Mouse (Mus musculus): ENCODE data around the gene Mfsd2a. TPM values are rescaled to one million over a fixed set of nuclear protein-coding genes. Genes with fewer than 3 reads are reported as not detected.

Gene Mfsd2a
- total and polyA plus RNA-seq, 2 experiments from 2014 or later: 0.20 TPM; not detected in 1

- H3K4me2 ChIP-seq (ENCODE audit: low read depth, low read length): no peak overlapping the region
- TF ChIP-seq EP300 (IDR thresholded peaks at IDR 0.05; ENCODE audit: low read depth): no peak
- no peak for TF ChIP-seq CTCF (IDR thresholded peaks at IDR 0.05; ENCODE audit: low read depth)
- no peak for DNase-seq (ENCODE audit: low spot score)
- H3K9me3 ChIP-seq (replicated peaks; ENCODE audit: control insufficient read depth, low read length): no peaks in the 10 kb centered on the region
- ATAC-seq (ENCODE audit: insufficient read depth, low read depth): no peak
- 72% methylated on average over 4 of the region's 4 CpGs for WGBS
- no peak overlapping the region for H3K9ac ChIP-seq (replicated peaks; ENCODE audit: low read depth, low read length)
- H3K4me1 ChIP-seq (ENCODE audit: control insufficient read depth, insufficient read depth): no peaks in the 10 kb centered on the region
- H3K4me3 ChIP-seq (ENCODE audit: low read depth, low read length): no peak overlapping the region
- no peaks in the 10 kb centered on the region for H3K27me3 ChIP-seq (ENCODE audit: control insufficient read depth, insufficient read depth, low read length)
- no peaks in the 10 kb centered on the region for H3K36me3 ChIP-seq (replicated peaks; ENCODE audit: control insufficient read depth, insufficient read depth, low read length)
- H3K27ac ChIP-seq (ENCODE audit: low read depth): no peak overlapping the region
These were observed 15.9 kb upstream of the Mfsd2a start for GRCm38 (mm10) chr4:122976885-122977284.

DNA sequence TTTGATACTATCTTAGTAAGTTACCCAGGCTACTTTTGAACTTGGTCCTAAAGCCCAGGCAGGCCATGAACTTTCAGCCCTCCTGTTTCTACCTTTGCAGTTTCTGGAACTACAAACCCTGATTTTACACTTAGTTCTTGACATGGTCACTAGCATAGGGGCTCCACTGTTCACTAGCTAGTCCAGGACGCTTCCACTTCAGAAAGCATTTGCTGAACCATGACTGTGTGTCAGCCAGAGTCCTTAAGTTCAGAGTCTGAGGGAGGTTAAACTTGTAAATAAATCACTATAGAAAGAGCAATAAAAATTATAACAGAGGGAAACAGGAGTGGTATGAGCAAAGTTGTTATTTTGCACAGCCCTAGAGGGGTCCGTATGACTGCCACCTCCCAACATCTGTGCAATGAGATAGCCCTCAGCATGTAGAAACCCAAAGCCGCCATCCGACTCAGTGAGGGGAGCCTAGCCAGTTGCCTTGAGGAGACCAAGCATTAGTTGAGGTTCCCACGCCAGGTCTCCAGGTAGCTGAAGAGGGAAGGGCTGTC, 14.1 kb upstream of the Mfsd2a start:
- Histone ChIP-seq H3K4me1 (ENCODE audit: control insufficient read depth, insufficient read depth) (no peaks in the 10 kb centered on the region), H3K27me3 (ENCODE audit: control insufficient read depth, insufficient read depth, low read length) (no peaks in the 10 kb centered on the region), H3K27ac (ENCODE audit: low read depth) (no peak overlapping the region), H3K4me2 (ENCODE audit: low read depth, low read length) (no peak overlapping the region), H3K4me3 (ENCODE audit: low read depth, low read length) (no peak overlapping the region), H3K9me3 (replicated peaks; ENCODE audit: control insufficient read depth, low read length) (no peaks in the 10 kb centered on the region), H3K36me3 (replicated peaks; ENCODE audit: control insufficient read depth, insufficient read depth, low read length) (no peaks in the 10 kb centered on the region), H3K9ac (replicated peaks; ENCODE audit: low read depth, low read length) (no peak overlapping the region)
- 80% methylated on average over 5 of the region's 5 CpGs for WGBS
- TF ChIP-seq CTCF (IDR thresholded peaks at IDR 0.05; ENCODE audit: low read depth) (no peak), EP300 (IDR thresholded peaks at IDR 0.05; ENCODE audit: low read depth) (no peak)
- ATAC-seq (ENCODE audit: insufficient read depth, low read depth) (no peak), DNase-seq (ENCODE audit: low spot score) (no peak)

DNA sequence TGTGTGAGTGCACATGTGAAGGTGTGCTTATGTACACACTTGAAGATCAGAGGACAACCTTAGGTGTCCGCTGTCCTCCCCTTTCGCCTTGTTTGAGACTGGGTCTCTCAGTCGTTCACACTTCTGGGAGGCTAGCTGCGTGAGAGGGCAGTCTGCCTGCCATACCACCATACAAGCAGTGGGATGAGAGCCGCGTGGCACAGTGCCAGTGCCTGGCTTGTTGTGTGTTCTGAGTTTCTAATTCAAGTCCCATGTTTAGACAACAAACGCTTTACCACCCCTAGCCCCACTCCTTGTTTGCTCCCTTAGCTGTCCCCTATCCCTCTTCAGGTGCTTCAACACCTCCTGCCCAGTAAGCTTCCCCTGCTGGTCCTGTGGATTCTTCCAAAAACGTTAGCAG, 11.1 kb upstream of the Mfsd2a start:
- H3K4me3 ChIP-seq (ENCODE audit: low read depth, low read length): no peak overlapping the region
- no peak overlapping the region for H3K9ac ChIP-seq (replicated peaks; ENCODE audit: low read depth, low read length)

GRCm38 (mm10) chr4:122971646-122972045, 10.7 kb upstream of the Mfsd2a start:
- no peaks in the 10 kb centered on the region for H3K9me3 ChIP-seq (replicated peaks; ENCODE audit: control insufficient read depth, low read length)
- H3K9ac ChIP-seq (replicated peaks; ENCODE audit: low read depth, low read length): no peak overlapping the region
- no peak for TF ChIP-seq CTCF (IDR thresholded peaks at IDR 0.05; ENCODE audit: low read depth)
- TF ChIP-seq EP300 (IDR thresholded peaks at IDR 0.05; ENCODE audit: low read depth): no peak
- H3K27ac ChIP-seq (ENCODE audit: low read depth): no peak overlapping the region
- no peak for ATAC-seq (ENCODE audit: insufficient read depth, low read depth)
- H3K4me1 ChIP-seq (ENCODE audit: control insufficient read depth, insufficient read depth): no peaks in the 10 kb centered on the region
- H3K4me3 ChIP-seq (ENCODE audit: low read depth, low read length): no peak overlapping the region
- no peaks in the 10 kb centered on the region for H3K27me3 ChIP-seq (ENCODE audit: control insufficient read depth, insufficient read depth, low read length)
- no peaks in the 10 kb centered on the region for H3K36me3 ChIP-seq (replicated peaks; ENCODE audit: control insufficient read depth, insufficient read depth, low read length)
- H3K4me2 ChIP-seq (ENCODE audit: low read depth, low read length): no peak overlapping the region
- WGBS: 73% methylated on average over 4 of the region's 4 CpGs
- no peak for DNase-seq (ENCODE audit: low spot score)

More for the DNA sequence above, 11.1 kb upstream of the Mfsd2a start:
- no peak overlapping the region for H3K4me2 ChIP-seq (ENCODE audit: low read depth, low read length)
- no peaks in the 10 kb centered on the region for H3K9me3 ChIP-seq (replicated peaks; ENCODE audit: control insufficient read depth, low read length)
- ATAC-seq (ENCODE audit: insufficient read depth, low read depth): no peak
- H3K36me3 ChIP-seq (replicated peaks; ENCODE audit: control insufficient read depth, insufficient read depth, low read length): no peaks in the 10 kb centered on the region
- H3K27me3 ChIP-seq (ENCODE audit: control insufficient read depth, insufficient read depth, low read length): no peaks in the 10 kb centered on the region
- TF ChIP-seq CTCF (IDR thresholded peaks at IDR 0.05; ENCODE audit: low read depth) (no peak), EP300 (IDR thresholded peaks at IDR 0.05; ENCODE audit: low read depth) (no peak)
- no peak for DNase-seq (ENCODE audit: low spot score)
- H3K4me1 ChIP-seq (ENCODE audit: control insufficient read depth, insufficient read depth): no peaks in the 10 kb centered on the region
- no peak overlapping the region for H3K27ac ChIP-seq (ENCODE audit: low read depth)
- 51% methylated on average over 8 of the region's 8 CpGs for WGBS

DNA sequence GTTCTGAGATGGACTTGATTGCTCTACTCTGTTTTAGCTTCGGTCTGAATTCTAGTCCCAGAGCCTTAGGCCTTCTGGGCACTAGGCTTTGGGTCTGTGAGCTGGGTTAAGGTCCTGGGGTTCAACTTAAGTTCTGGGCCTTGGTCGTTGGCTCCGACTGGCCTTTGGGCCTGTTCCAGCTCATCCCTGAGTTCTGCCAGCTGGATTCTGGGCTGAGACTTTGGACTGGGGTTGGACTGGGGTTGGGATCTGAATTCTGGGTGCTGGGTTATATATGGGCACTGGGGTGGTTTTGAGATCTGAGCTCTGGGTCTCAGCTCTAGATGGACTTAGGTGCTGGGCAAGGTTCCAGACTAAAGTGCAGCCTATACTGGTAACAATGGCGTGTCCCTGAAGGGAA, 10.2 kb upstream of the Mfsd2a start:
- Histone ChIP-seq H3K4me3 (ENCODE audit: low read depth, low read length) (no peak overlapping the region), H3K27ac (ENCODE audit: low read depth) (no peak overlapping the region), H3K9ac (replicated peaks; ENCODE audit: low read depth, low read length) (no peak overlapping the region), H3K9me3 (replicated peaks; ENCODE audit: control insufficient read depth, low read length) (no peaks in the 10 kb centered on the region), H3K27me3 (ENCODE audit: control insufficient read depth, insufficient read depth, low read length) (no peaks in the 10 kb centered on the region), H3K4me2 (ENCODE audit: low read depth, low read length) (no peak overlapping the region), H3K4me1 (ENCODE audit: control insufficient read depth, insufficient read depth) (no peaks in the 10 kb centered on the region), H3K36me3 (replicated peaks; ENCODE audit: control insufficient read depth, insufficient read depth, low read length) (no peaks in the 10 kb centered on the region)
- ATAC-seq (ENCODE audit: insufficient read depth, low read depth): no peak
- WGBS: 64% methylated on average over 4 of the region's 4 CpGs
- DNase-seq (ENCODE audit: low spot score): no peak
- TF ChIP-seq CTCF (IDR thresholded peaks at IDR 0.05; ENCODE audit: low read depth): no peak
- no peak for TF ChIP-seq EP300 (IDR thresholded peaks at IDR 0.05; ENCODE audit: low read depth)

- DNase-seq (ENCODE audit: low spot score) (no peak), ATAC-seq (ENCODE audit: insufficient read depth, low read depth) (no peak)
- WGBS: 46% methylated on average over 4 of the region's 4 CpGs
- Histone ChIP-seq H3K4me1 (ENCODE audit: control insufficient read depth, insufficient read depth) (no peaks in the 10 kb centered on the region), H3K27ac (ENCODE audit: low read depth) (no peak overlapping the region), H3K36me3 (replicated peaks; ENCODE audit: control insufficient read depth, insufficient read depth, low read length) (no peaks in the 10 kb centered on the region), H3K27me3 (ENCODE audit: control insufficient read depth, insufficient read depth, low read length) (no peaks in the 10 kb centered on the region), H3K9ac (replicated peaks; ENCODE audit: low read depth, low read length) (no peak overlapping the region), H3K4me3 (ENCODE audit: low read depth, low read length) (no peak overlapping the region), H3K9me3 (replicated peaks; ENCODE audit: control insufficient read depth, low read length) (no peaks in the 10 kb centered on the region), H3K4me2 (ENCODE audit: low read depth, low read length) (no peak overlapping the region)
- no peak for TF ChIP-seq EP300 (IDR thresholded peaks at IDR 0.05; ENCODE audit: low read depth)
- TF ChIP-seq CTCF (IDR thresholded peaks at IDR 0.05; ENCODE audit: low read depth): no peak
These were observed 7.1 kb upstream of the Mfsd2a start for GRCm38 (mm10) chr4:122968106-122968505.

Measured in heart, postnatal 0 days (tissue).